Mouse (Mus musculus): Measurements from ENCODE around the gene Crat. TPM values are rescaled to one million over a fixed set of nuclear protein-coding genes. Genes with fewer than 3 reads are reported as not detected.

Crat gene
- total RNA-seq, 2 experiments from 2014 or later: 441 to 477 TPM

- intact Hi-C loops (cut with DNase I): no loop called here
- DNase-seq: no peak
Observed at GRCm38 (mm10) chr2:30413038-30413973, 2.3 kb downstream of the Crat start.

GRCm38 (mm10) chr2:30409454-30410176 lies 6.0 kb downstream of the Crat start:
- DNase-seq: peak; percentile 35 to 54
- intact Hi-C loops (cut with DNase I): no loop called here

DNA sequence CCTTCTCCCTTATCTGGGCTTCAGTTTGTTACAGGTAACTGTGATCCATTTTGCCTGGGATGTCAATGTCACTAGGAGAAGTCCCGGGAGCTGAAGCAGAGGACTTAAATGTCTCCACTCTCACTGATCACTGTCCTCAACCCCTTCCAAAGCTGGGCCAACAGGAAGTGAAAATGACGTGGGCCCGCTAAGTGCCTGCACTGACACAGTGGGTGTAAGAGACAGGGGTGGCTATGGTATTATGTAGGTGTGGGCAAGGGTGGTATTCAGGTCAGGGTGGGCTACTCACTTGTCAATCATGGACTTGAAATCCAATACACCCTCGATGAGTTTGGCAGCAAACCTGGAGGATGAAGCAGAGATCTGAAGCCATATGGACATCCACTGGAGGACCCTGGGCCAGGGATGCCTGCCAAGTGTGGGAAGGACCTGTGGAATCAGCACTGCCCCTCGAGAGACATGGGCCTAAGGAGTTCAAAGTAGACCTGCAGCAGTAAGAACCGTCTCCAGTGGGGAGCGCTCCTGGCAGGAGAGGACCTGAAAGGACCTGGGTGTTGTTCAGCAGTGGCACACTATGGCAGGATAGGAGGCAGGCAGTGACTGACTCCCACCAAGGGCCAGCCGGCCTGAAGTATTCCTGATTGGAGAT lies 7.0 kb downstream of the Crat start:
- DNase-seq: no peak
- intact Hi-C loops (cut with DNase I): no loop called here

DNA sequence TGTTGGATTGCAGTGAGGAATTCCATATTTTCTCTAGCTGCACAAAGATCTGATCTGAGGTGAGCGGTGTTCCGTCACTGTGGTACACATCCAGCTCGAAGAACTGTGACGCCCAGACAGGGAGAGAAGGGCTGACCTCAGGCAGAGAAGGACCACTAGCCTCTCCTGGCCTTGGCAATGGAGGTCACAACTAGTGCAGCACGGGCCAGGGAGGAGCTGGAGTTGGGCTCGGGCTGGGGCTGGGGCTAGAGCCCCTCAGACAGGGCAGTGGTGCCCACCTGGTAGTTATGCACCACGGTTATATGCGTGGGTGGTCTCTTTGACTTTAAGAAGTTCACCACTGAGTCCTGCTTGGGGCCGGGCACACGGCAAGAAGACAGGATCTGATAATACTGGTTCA lies 7.8 kb downstream of the Crat start:
- DNase-seq: no peak

DNA sequence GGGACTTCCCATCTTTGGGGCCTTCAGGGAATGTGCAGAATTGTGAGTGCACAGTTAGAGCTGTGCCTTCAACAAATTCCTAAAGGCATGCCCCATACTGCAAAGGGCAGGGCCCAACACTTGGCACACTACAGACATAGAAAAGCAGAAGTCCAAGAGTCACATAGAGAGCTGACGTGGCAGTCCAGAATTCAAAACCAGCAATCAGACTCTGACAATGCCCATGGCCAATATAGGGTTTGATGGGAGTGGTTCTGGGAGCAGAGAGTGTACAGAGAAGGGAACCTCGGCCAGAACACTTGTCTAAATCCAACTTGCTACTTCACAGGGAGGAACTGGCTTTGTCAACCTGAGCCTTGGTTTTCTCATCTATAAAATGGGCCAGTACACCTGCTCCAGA lies 8.4 kb downstream of the Crat start:
- intact Hi-C loops (cut with DNase I): no loop called here
- no peak for DNase-seq

More for the DNA sequence above, 7.8 kb downstream of the Crat start:
- intact Hi-C loops (cut with DNase I): no loop called here

- no peak for DNase-seq
- intact Hi-C loops (cut with DNase I): loop anchor here (5.0 kb wide), 1 partner anchor 37 kb away; no protein-coding TSS in a partner anchor
Observed at GRCm38 (mm10) chr2:30403870-30404269, 11.7 kb downstream of the Crat start.

- intact Hi-C loops (cut with DNase I): loop anchor here (5.0 kb wide), 1 partner anchor 36 kb away; no protein-coding TSS in a partner anchor
- DNase-seq: no peak
Observed at GRCm38 (mm10) chr2:30402843-30403242, 12.8 kb downstream of the Crat start.

GRCm38 (mm10) chr2:30402351-30402826 lies 13.2 kb downstream of the Crat start:
- intact Hi-C loops (cut with DNase I): loop anchor here (5.0 kb wide), 1 partner anchor 35 kb away; no protein-coding TSS in a partner anchor
- DNase-seq: peak; percentile 38 to 41

GRCm38 (mm10) chr2:30401581-30401980 lies 14.0 kb downstream of the Crat start:
- DNase-seq: no peak
- intact Hi-C loops (cut with DNase I): loop anchor here (5.0 kb wide), 1 partner anchor 34 kb away; no protein-coding TSS in a partner anchor

GRCm38 (mm10) chr2:30399191-30400171 lies 16.1 kb downstream of the Crat start:
- intact Hi-C loops (cut with DNase I): loop anchor here (5.0 kb wide), 1 partner anchor 32 kb away; no protein-coding TSS in a partner anchor
- DNase-seq: no peak

DNA sequence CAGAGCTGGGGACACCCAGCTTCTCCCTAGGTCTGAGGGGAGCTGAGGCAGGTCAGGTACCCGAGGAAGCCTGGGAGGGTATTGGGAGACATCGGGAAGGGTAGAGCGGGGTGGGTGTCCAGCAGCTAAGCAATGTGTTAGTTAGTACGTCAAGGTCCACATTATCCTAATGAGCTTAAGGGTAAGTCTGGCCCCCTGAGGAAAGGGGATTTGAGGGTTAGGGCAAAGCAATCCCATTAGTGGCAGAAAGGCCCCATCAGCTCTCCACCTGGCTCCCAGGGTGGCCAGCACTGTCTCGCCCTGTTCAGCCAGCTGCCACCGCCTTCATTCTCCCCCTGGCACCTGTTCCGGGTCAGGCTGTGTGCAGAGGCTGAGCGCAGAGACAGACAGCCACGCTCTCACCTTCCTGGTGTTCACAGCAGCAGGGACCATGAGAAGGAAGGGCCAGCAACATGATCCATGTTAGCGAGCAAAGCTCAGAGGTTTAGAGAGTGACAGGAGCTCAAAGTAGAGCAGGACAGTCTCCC lies 17.6 kb downstream of the Crat start:
- DNase-seq: no peak
- intact Hi-C loops (cut with DNase I): no loop called here

- intact Hi-C loops (cut with DNase I): no loop called here
- no peak for DNase-seq
Observed at GRCm38 (mm10) chr2:30396246-30396645, 19.4 kb downstream of the Crat start.

- intact Hi-C loops (cut with DNase I): no loop called here
- DNase-seq: no peak
Observed at GRCm38 (mm10) chr2:30395757-30396156, 19.9 kb downstream of the Crat start.

DNA sequence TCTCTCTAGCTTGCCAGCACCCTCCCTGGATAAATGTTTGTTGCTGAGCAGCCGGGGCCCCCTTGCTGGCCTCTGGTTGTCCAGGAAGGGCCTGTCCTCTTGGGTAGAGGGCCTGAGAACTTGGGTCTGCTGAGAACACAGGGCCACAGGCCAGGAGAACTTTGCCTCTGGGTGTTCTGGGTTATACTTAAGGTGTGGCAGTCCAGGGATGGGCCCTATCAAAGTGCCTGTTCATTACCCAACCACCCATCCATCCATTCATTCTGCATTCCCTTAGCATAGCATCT lies 22.3 kb downstream of the Crat start:
- intact Hi-C loops (cut with DNase I): no loop called here
- no peak for DNase-seq

GRCm38 (mm10) chr2:30392577-30393369 lies 22.8 kb downstream of the Crat start:
- DNase-seq: peak; percentile 85
- intact Hi-C loops (cut with DNase I): no loop called here

DNA sequence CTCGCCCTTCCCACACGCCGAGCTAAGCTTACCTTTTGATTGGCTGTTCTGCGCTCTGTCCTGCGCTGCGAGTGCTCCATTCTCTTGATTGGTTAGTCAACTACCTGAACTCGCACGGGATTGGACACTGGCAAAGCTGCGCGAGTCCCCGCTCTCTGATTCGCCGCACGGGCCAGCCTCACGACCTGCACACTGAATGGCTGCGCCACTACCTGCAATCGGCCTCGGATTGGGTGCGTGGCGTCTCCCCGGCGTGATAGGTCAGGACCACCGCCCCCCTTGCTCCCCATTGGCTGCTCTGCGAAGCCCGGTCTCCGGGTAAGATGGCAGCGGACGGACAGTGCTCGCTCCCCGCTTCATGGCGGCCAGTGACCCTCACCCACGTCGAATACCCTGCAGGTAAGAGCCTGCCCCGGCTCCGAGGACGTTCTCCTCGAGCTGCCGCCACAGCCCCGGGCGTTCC lies 23.5 kb downstream of the Crat start, which contains the start of gene Dolpp1:
Gene Dolpp1 (plus strand): TSS at position 141 of the 463 bp plus-strand sequence.
- DNase-seq: peak; percentile 93 to 94
- intact Hi-C loops (cut with DNase I): no loop called here

- intact Hi-C loops (cut with DNase I): no loop called here
- DNase-seq: no peak
Observed at GRCm38 (mm10) chr2:30389000-30389399, 26.6 kb downstream of the Crat start.

DNA sequence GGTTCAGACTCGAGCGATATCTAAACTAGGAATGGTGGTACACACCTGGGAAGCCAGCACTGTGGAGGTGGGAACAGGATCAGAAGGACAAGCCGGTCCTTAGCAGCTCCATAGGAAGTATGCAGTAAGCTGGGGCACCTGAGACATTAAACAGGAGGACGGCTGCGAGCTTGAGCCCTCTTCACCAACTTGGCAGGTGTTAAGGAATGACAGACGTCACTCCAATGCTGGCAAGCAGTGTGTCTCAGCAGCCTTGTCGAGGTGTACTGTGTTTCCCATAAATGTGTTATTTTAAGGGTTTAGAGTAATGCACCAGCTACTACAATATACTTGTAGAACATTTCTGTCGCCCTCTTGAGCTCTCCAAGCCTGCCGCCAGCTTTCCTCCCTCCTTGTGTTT lies 28.7 kb downstream of the Crat start:
- intact Hi-C loops (cut with DNase I): no loop called here
- DNase-seq: no peak

All from heart, postnatal 14 days (tissue).